Mouse (Mus musculus): ENCODE results near the gene Camk2g. TPM values are rescaled to one million over a fixed set of nuclear protein-coding genes. Genes with fewer than 3 reads are reported as not detected.

Gene Camk2g
- polyA plus RNA-seq, 1 experiment from 2014 or later, result 39.5 TPM

DNA sequence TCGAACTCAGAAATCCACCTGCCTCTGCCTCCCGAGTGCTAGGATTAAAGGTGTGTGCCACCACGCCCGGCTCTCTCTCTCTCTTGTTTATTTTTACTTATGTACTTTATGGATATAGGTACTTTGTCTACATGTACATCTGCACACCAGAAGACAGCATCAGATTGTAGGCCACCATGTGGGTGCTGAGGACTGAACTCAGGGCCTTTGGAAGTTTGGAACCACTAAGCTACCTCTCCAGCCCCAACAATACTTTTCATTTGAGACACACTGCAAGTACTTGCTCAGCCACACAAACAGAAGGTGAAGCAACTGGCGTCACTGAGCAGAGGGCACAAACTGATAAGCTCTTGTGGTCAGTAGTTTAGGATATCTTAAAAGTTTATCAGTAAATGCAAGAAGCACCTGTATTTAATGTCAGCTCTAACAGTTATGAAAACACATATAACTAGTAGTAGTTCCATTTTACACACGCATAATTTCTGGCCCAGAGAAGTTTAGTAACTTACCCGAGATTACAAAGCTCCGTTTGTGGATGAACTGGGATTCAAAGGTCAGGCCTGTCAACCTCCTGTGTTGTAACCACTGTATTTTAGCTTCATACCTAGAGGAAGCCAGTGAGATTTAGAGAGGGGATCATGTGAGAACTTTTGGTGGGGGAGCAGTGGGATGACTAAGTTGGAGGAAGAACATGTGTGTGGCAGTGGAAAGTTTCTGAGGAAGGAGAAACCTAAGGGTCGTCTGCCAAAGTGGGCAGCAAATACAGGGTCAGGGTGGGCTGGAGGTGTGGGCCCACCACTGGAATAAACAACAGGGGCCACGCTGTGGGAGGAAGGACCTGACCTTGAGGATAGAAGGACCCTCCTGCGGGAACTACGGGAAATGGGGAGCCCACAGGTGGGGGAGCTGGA is 60.6 kb downstream of the Camk2g start:
- peaks cover 7% of the 10 kb centered on the region; the same call in 1 of the 2 replicates for H3K36me3 ChIP-seq (ENCODE audit: control insufficient read depth, insufficient read depth, low read length)
- peaks cover 7% of the 10 kb centered on the region for H3K4me1 ChIP-seq (ENCODE audit: control insufficient read depth, insufficient read depth, low read length)
- H3K27ac ChIP-seq (ENCODE audit: low read depth, low read length), result no peak overlapping the region
- WGBS, result 54% methylated on average over 12 of the region's 12 CpGs
- H3K4me3 ChIP-seq (ENCODE audit: low read depth, low read length), result peak overlapping the region; percentile 84
- H3K9ac ChIP-seq (ENCODE audit: low read length), result peak overlapping the region; percentile 93
- no peak for DNase-seq (ENCODE audit: low spot score, missing footprints)
- peak overlapping the region; percentile 91 for H3K4me2 ChIP-seq
- peak; percentile 6 for ATAC-seq (ENCODE audit: low FRiP score)
- H3K27me3 ChIP-seq (ENCODE audit: control insufficient read depth, insufficient read depth, low read length), result no peaks in the 10 kb centered on the region
- H3K9me3 ChIP-seq (ENCODE audit: control insufficient read depth, low read length), result no peaks in the 10 kb centered on the region

DNA sequence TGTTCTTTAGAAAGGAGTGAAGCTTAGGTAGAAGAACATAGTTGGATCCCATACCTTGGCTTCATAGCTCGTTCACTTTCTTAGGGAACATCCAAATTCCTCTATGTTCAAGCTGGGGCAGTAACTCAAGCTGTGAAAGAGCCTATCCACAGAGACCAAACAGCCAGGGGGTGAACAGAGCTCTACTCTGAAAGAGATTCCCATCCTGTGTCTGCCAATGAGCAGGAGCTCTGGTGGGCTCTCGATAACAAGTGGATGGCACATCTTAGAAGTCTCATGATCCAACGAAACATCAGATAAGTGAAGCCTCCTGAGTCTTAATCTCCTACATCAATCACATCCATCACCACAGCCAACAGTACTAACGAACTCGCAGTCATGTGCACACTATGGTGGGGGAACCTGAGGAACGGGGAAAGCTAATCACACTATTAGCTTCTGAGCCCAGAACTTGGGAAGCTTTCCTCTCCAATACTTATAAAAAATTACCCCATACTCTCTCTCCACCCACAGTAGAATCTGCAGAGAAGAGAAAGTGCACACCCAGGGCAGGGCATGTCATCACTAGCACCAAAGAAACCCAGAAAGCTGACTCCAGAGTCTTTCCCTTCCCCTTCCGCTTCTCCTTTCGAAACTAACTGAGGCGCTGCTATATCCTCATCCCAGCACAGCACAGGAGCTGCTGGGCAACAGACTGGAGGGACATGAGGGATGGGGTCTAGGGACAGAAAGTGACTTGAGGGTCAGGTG is 62.9 kb downstream of the Camk2g start:
- Histone ChIP-seq H3K36me3 (ENCODE audit: control insufficient read depth, insufficient read depth, low read length) (peaks cover 15% of the 10 kb centered on the region), H3K4me1 (ENCODE audit: control insufficient read depth, insufficient read depth, low read length) (peaks cover 7% of the 10 kb centered on the region), H3K27ac (ENCODE audit: low read depth, low read length) (no peak overlapping the region), H3K4me3 (ENCODE audit: low read depth, low read length) (no peak overlapping the region), H3K4me2 (no peak overlapping the region), H3K9me3 (ENCODE audit: control insufficient read depth, low read length) (no peaks in the 10 kb centered on the region), H3K27me3 (ENCODE audit: control insufficient read depth, insufficient read depth, low read length) (no peaks in the 10 kb centered on the region), H3K9ac (ENCODE audit: low read length) (no peak overlapping the region)
- 91% methylated on average over 9 of the region's 9 CpGs for WGBS
- ATAC-seq (ENCODE audit: low FRiP score), result no peak
- no peak for DNase-seq (ENCODE audit: low spot score, missing footprints)

DNA sequence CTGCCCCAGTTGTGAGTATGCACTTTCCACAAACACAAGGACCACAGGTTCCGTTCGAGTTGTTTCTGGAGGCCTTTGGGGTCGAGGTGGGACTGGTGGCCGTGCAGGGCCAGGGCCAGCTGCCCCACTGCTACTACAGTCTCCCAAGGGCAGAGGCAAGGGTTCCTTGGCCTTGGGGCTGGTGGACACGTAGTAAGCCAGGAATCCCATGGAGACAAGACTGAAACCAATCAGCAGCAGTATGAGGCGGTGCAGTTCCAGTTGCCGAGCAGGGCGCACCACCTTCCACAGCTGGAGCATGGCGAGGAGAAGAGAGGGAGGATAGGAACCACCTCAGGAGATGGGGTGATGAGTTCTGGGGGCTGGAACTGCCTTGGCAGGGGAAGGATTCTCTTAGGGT is 64.0 kb downstream of the Camk2g start:
- Histone ChIP-seq H3K9ac (ENCODE audit: low read length) (no peak overlapping the region), H3K27me3 (ENCODE audit: control insufficient read depth, insufficient read depth, low read length) (no peaks in the 10 kb centered on the region), H3K9me3 (ENCODE audit: control insufficient read depth, low read length) (no peaks in the 10 kb centered on the region), H3K4me2 (no peak overlapping the region), H3K4me3 (ENCODE audit: low read depth, low read length) (no peak overlapping the region), H3K36me3 (ENCODE audit: control insufficient read depth, insufficient read depth, low read length) (peaks cover 18% of the 10 kb centered on the region), H3K27ac (ENCODE audit: low read depth, low read length) (no peak overlapping the region), H3K4me1 (ENCODE audit: control insufficient read depth, insufficient read depth, low read length) (peaks cover 7% of the 10 kb centered on the region)
- WGBS, result 90% methylated on average over 9 of the region's 9 CpGs
- no peak for ATAC-seq (ENCODE audit: low FRiP score)
- DNase-seq (ENCODE audit: low spot score, missing footprints), result no peak

DNA sequence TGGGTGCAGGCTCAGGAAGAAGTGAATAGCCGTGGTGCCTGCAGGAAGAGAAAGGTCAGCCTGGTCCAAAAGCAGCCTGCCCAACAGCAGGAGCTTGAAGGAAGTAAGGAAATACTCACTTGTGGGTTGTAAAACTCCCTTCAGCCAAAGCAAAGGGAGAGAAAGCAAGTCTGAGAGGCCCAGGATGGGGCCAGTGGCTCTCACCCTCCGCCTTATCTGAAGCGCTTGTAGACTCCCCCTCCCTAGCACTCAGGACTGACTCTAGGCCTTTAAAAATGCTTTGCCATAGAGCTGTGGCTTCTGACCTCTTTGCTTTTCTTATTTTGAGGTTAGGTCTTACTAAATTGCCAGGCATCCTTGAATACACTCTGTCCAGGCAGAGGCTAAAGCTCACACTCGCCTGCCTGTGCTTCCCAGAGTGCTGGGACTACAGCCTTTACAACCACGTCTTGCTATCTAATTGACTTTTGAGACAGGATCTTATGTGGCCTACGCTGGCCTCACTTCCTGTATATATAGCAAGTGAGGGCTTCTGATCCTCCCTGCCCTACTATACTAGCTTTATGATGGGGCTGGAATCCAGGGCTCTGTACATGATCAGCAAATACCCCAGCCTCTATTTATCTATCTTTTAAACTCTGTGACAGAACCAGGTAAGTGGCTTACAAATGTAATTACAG is 68.1 kb downstream of the Camk2g start:
- Histone ChIP-seq H3K4me2 (no peak overlapping the region), H3K9me3 (ENCODE audit: control insufficient read depth, low read length) (no peaks in the 10 kb centered on the region), H3K27ac (ENCODE audit: low read depth, low read length) (no peak overlapping the region), H3K4me1 (ENCODE audit: control insufficient read depth, insufficient read depth, low read length) (no peaks in the 10 kb centered on the region), H3K36me3 (ENCODE audit: control insufficient read depth, insufficient read depth, low read length) (peaks cover 46% of the 10 kb centered on the region), H3K9ac (ENCODE audit: low read length) (no peak overlapping the region), H3K4me3 (ENCODE audit: low read depth, low read length) (no peak overlapping the region), H3K27me3 (ENCODE audit: control insufficient read depth, insufficient read depth, low read length) (no peaks in the 10 kb centered on the region)
- ATAC-seq (ENCODE audit: low FRiP score), result no peak
- 88% methylated on average over 6 of the region's 6 CpGs for WGBS
- no peak for DNase-seq (ENCODE audit: low spot score, missing footprints)

DNA sequence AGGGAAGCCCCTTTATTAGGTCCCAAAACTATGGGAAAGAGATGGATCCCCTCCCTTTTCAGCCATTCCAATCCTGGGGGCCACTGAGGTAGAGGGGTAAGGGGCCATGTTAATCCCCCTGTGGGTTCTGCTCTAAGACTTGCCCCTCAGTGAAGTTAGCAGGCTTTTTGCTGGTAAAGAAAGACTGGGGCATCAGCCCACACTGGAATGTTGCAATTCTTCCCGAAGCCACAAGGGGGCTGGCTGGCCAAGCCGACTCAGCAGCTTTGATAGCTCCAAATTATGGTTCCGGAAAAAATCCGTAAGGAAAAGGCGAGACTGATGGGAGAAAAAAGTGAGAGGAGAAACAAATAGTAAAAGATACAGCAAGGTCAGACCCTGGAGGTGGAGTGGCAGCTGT is 69.8 kb downstream of the Camk2g start:
- H3K9ac ChIP-seq (ENCODE audit: low read length), result no peak overlapping the region
- 46% methylated on average over 5 of the region's 5 CpGs for WGBS
- ATAC-seq (ENCODE audit: low FRiP score) (peak; percentile 31; the same call in 1 of the 2 replicates), DNase-seq (ENCODE audit: low spot score, missing footprints) (peak; percentile 95)
- no peaks in the 10 kb centered on the region for H3K4me1 ChIP-seq (ENCODE audit: control insufficient read depth, insufficient read depth, low read length)
- no peaks in the 10 kb centered on the region for H3K27me3 ChIP-seq (ENCODE audit: control insufficient read depth, insufficient read depth, low read length)
- H3K36me3 ChIP-seq (ENCODE audit: control insufficient read depth, insufficient read depth, low read length), result peaks cover 47% of the 10 kb centered on the region
- H3K4me3 ChIP-seq (ENCODE audit: low read depth, low read length), result no peak overlapping the region
- H3K9me3 ChIP-seq (ENCODE audit: control insufficient read depth, low read length), result no peaks in the 10 kb centered on the region
- H3K4me2 ChIP-seq, result no peak overlapping the region
- H3K27ac ChIP-seq (ENCODE audit: low read depth, low read length), result no peak overlapping the region

DNA sequence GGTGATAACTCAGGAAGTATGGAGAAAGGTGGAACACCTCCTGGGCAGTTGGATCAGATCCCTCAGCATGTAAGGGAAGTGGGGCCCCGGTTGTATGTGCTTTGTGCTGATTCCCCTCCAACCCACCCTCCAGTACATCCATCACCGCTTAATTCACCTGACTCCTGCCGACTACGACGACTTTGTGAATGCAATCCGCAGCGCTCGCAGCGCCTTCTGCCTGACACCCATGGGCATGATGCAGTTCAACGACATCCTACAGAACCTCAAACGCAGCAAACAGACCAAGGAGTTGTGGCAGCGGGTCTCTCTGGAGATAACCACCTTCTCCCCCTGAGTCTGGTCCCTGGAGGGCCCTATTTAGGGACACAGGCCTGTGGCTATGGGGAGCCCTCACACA is 70.9 kb downstream of the Camk2g start:
- H3K9me3 ChIP-seq (ENCODE audit: control insufficient read depth, low read length), result no peaks in the 10 kb centered on the region
- H3K27me3 ChIP-seq (ENCODE audit: control insufficient read depth, insufficient read depth, low read length), result no peaks in the 10 kb centered on the region
- no peaks in the 10 kb centered on the region for H3K4me1 ChIP-seq (ENCODE audit: control insufficient read depth, insufficient read depth, low read length)
- H3K4me2 ChIP-seq, result no peak overlapping the region
- no peak overlapping the region for H3K4me3 ChIP-seq (ENCODE audit: low read depth, low read length)
- WGBS, result 93% methylated on average over 12 of the region's 12 CpGs
- no peak overlapping the region for H3K27ac ChIP-seq (ENCODE audit: low read depth, low read length)
- ATAC-seq (ENCODE audit: low FRiP score) (no peak), DNase-seq (ENCODE audit: low spot score, missing footprints) (no peak)
- H3K9ac ChIP-seq (ENCODE audit: low read length), result no peak overlapping the region
- H3K36me3 ChIP-seq (ENCODE audit: control insufficient read depth, insufficient read depth, low read length), result peaks cover 48% of the 10 kb centered on the region

DNA sequence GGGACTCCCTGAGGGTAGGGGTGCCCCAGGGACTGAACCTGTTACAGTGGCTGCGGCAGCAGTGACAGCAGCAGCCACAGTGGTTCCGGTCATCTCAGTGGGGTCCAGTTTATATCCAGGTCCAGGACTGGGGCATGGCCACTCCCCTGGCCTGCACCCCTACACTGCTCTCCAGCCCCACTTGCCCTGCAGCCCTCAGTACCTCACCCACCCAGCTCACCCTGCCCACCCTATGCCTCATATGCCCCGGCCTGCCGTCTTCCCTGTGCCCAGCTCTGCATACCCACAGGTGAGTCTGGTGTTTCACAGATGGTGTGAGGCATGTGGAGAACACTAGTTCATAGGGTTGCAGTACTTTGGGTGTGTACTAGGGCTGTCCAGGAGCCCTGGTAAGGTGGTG is 72.5 kb downstream of the Camk2g start:
- Histone ChIP-seq H3K4me3 (ENCODE audit: low read depth, low read length) (no peak overlapping the region), H3K4me2 (no peak overlapping the region), H3K27ac (ENCODE audit: low read depth, low read length) (no peak overlapping the region), H3K27me3 (ENCODE audit: control insufficient read depth, insufficient read depth, low read length) (no peaks in the 10 kb centered on the region), H3K4me1 (ENCODE audit: control insufficient read depth, insufficient read depth, low read length) (no peaks in the 10 kb centered on the region), H3K9me3 (ENCODE audit: control insufficient read depth, low read length) (no peaks in the 10 kb centered on the region), H3K9ac (ENCODE audit: low read length) (no peak overlapping the region), H3K36me3 (ENCODE audit: control insufficient read depth, insufficient read depth, low read length) (peaks cover 49% of the 10 kb centered on the region)
- DNase-seq (ENCODE audit: low spot score, missing footprints), result no peak
- 91% methylated on average over 4 of the region's 4 CpGs for WGBS
- no peak for ATAC-seq (ENCODE audit: low FRiP score)

DNA sequence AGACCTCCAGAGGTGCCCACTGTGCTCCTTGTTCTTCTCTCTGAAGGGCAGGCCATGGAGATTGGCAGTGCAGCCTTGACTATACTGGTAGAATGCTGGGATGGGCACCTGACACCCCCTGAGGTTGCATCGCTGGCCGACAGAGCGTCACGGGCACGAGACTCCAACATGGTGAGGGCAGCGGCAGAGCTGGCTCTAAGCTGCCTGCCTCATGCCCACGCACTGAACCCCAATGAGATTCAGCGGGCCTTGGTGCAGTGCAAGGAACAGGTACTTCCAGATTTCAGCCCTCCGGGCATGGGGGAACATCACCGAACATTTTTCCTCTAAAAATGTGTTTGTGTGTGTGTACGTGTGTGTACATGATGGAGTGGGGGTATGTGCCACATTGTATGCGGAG is 74.1 kb downstream of the Camk2g start:
- no peaks in the 10 kb centered on the region for H3K27me3 ChIP-seq (ENCODE audit: control insufficient read depth, insufficient read depth, low read length)
- peaks cover 58% of the 10 kb centered on the region for H3K36me3 ChIP-seq (ENCODE audit: control insufficient read depth, insufficient read depth, low read length)
- H3K9me3 ChIP-seq (ENCODE audit: control insufficient read depth, low read length), result no peaks in the 10 kb centered on the region
- H3K4me3 ChIP-seq (ENCODE audit: low read depth, low read length), result no peak overlapping the region
- H3K4me2 ChIP-seq, result no peak overlapping the region
- WGBS, result 96% methylated on average over 12 of the region's 12 CpGs
- H3K4me1 ChIP-seq (ENCODE audit: control insufficient read depth, insufficient read depth, low read length), result no peaks in the 10 kb centered on the region
- H3K27ac ChIP-seq (ENCODE audit: low read depth, low read length), result no peak overlapping the region
- no peak overlapping the region for H3K9ac ChIP-seq (ENCODE audit: low read length)
- DNase-seq (ENCODE audit: low spot score, missing footprints) (no peak), ATAC-seq (ENCODE audit: low FRiP score) (no peak)

DNA sequence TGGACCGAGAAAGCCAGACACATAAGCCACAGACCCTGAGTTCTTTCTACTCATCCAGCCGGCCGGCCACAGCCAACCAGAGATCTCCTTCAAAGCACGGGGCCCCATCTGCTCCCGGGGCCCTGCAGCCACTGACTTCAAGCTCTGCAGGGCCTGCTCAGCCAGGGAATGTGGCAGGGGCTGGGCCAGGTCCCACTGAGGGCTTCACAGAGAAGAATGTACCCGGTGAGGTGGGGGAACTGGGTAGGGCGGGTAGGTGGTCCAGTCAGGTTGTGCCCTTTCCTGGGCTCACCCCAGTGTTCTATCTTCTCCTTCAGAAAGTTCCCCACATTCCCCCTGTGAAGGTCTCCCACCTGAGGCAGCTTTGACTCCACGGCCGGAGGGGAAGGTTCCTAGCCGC is 75.4 kb downstream of the Camk2g start:
- H3K36me3 ChIP-seq (ENCODE audit: control insufficient read depth, insufficient read depth, low read length), result peaks cover 57% of the 10 kb centered on the region
- DNase-seq (ENCODE audit: low spot score, missing footprints) (no peak), ATAC-seq (ENCODE audit: low FRiP score) (no peak)
- no peak overlapping the region for H3K4me2 ChIP-seq
- H3K9ac ChIP-seq (ENCODE audit: low read length), result no peak overlapping the region
- WGBS, result 92% methylated on average over 10 of the region's 10 CpGs
- no peaks in the 10 kb centered on the region for H3K4me1 ChIP-seq (ENCODE audit: control insufficient read depth, insufficient read depth, low read length)
- H3K4me3 ChIP-seq (ENCODE audit: low read depth, low read length), result no peak overlapping the region
- no peaks in the 10 kb centered on the region for H3K27me3 ChIP-seq (ENCODE audit: control insufficient read depth, insufficient read depth, low read length)
- H3K9me3 ChIP-seq (ENCODE audit: control insufficient read depth, low read length), result no peaks in the 10 kb centered on the region
- no peak overlapping the region for H3K27ac ChIP-seq (ENCODE audit: low read depth, low read length)
